Mouse (Mus musculus) testis, adult 2 months (tissue): ENCODE results near the gene Pfkl.

Experiments used
- CTCF ChIP-seq: fragments of 200-500 bp; IDR thresholded peaks from 2 replicates; pipeline ENCODE4 v1.5.1; 2012; ENCODE audit warnings: low read depth, mild to moderate bottlenecking, inconsistent platforms, low read length, moderate library complexity; ENCODE audit not compliant: control insufficient read depth, insufficient read depth, insufficient replicate concordance
- POLR2A ChIP-seq: fragments of 200-500 bp; IDR thresholded peaks from 2 replicates; pipeline ENCODE4 v1.6.1; 2012; ENCODE audit warnings: low read depth, mild to moderate bottlenecking, inconsistent platforms, low read length, moderate library complexity; ENCODE audit not compliant: control insufficient read depth

DNA sequence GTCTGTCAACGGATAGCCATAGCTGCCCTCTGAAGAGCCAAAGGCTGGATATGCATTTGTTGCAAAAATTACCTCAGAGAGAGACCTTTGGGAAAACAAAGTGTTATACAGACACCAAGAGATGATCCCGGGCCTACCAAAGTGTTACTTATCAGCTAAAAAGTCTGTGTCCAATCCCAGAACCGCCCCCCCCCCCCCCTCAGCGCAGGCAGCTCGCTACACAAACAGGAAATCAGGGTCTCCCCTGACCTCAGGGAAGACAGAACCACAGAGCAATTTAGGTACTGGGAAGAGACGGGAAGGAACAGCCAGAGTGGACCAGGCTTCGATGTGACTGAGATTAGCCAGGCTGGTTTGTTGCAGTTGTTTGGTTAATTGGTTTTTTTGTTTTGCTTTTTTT, 2.7 kb downstream of the Pfkl start:
- TF ChIP-seq CTCF (no peak), POLR2A (no peak)
